Mouse (Mus musculus): ENCODE measurements at regions not wholly inside any gene's neighbourhood (a gene's known extent, or its start where the extent isn't known, plus 50 kb on each side); places are given as distances from the start of the nearest gene placed in this dataset.
A peak's percentile ranks its signal among the peaks of the same experiment; 100 is the strongest.

GRCm38 (mm10) chr11:105538421-105539210 lies 51.2 kb upstream of the Tanc2 start:
- no peak for DNase-seq (ENCODE audit: low spot score)

GRCm38 (mm10) chr11:105532616-105533015 lies 57.2 kb upstream of the Tanc2 start:
- no peak for DNase-seq (ENCODE audit: low spot score)

- no peak for DNase-seq (ENCODE audit: low spot score)
These were observed 59.1 kb upstream of the Tanc2 start for GRCm38 (mm10) chr11:105530711-105531157.

- DNase-seq (ENCODE audit: low spot score): no peak
These were observed 63.7 kb upstream of the Tanc2 start for GRCm38 (mm10) chr11:105526066-105526465.

GRCm38 (mm10) chr11:105525608-105526007 lies 64.2 kb upstream of the Tanc2 start:
- DNase-seq (ENCODE audit: low spot score): peak; percentile 81

- DNase-seq (ENCODE audit: low spot score): peak; percentile 24
These were observed 65.4 kb upstream of the Tanc2 start for GRCm38 (mm10) chr11:105524400-105524799.

- peak; percentile 48 for DNase-seq (ENCODE audit: low spot score)
These were observed 66.0 kb upstream of the Tanc2 start for GRCm38 (mm10) chr11:105523765-105524164.

- no peak for DNase-seq (ENCODE audit: low spot score)
These were observed 63.9 kb upstream of the March10 start for GRCm38 (mm10) chr11:105520398-105520797.

GRCm38 (mm10) chr11:105513275-105513674 lies 56.7 kb upstream of the March10 start:
- no peak for DNase-seq (ENCODE audit: low spot score)

GRCm38 (mm10) chr11:105510626-105511025 lies 54.1 kb upstream of the March10 start:
- DNase-seq (ENCODE audit: low spot score): no peak

- DNase-seq (ENCODE audit: low spot score): no peak
These were observed 53.5 kb upstream of the March10 start for GRCm38 (mm10) chr11:105510056-105510455.

GRCm38 (mm10) chr11:105508660-105509038 lies 52.1 kb upstream of the March10 start:
- DNase-seq (ENCODE audit: low spot score): no peak

- DNase-seq (ENCODE audit: low spot score): peak; percentile 86
These were observed 51.6 kb upstream of the March10 start for GRCm38 (mm10) chr11:105507972-105508659.

GRCm38 (mm10) chr11:105507332-105507971 lies 50.9 kb upstream of the March10 start:
- no peak for DNase-seq (ENCODE audit: low spot score)
